Mouse (Mus musculus): Measurements from ENCODE around the gene Baz1b.

GRCm38 (mm10) chr5:135264548-135264947 lies 77.5 kb downstream of the Baz1b start:
- TF ChIP-seq CTCF (IDR thresholded peaks at IDR 0.05; ENCODE audit: control insufficient read depth, insufficient read depth, insufficient read length) (no peak), MAX (IDR thresholded peaks at IDR 0.05) (no peak)

Data from C2C12 (cell line).